Mouse (Mus musculus) layer of hippocampus, adult 8-10 months (tissue): Measurements from ENCODE around the gene Cdk14. TPM values are rescaled to one million over a fixed set of nuclear protein-coding genes. Genes with fewer than 3 reads are reported as not detected.
"Not testable (repeated sequence)": the region's sequence is repeated elsewhere in the genome, so short reads cannot be mapped to it uniquely, and the experiment has no call there.

Experiments used
- DNase-seq, 2 experiments: peaks; one replicate each; pipeline ENCODE4 v3.0.0; 2022; ENCODE audit warnings: low spot score in 2 of 2
- total RNA-seq, 4 experiments: library from RNA; stranded (reverse); gene quantifications; 2 replicates each; pipeline ENCODE4 v1.2.4; 2022

Cdk14 gene
- total RNA-seq, 4 experiments from 2014 or later: 243 to 267 (median 257) TPM

DNA sequence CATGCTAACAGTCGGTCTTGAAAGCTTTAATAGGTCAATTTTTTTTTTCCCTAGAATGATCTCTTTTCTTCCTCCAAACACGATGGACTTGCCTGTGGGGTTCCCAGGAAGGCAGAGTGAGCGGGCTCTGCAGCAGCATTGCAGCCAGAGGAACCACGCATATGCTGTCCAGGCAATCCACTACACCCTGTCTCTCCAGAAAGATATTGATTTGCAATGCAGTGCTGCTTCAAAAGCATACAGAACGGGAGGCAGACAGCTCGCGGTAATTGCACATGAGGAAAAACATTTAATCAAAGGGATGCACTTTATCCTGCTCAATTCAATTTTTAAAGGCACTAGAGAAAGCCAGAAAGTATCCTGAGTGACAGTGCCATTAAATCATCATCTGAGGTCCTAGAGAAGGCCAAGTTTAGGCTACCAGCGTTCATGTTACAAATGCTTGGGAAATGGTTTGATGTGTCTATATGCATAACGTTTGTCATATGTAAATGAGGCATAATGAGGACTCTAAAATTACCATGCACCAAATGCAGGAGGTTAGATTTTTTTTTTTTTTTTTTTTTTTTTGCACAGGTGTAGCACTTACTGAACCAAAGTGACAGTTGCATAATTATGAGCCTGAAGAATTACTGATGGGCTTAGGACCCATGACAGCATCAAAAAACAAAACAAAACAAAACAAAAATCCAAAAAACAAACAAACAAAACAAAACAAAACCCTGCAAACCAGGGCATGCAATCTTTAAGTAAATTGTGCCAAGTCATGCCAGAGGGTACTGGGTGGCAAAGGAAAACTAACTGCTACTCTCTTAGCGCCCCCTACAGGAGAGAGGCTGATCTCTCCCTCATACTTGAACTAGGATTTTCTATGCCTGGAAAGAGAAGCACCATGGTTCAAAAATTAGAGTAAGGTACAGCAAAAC is 154.0 kb downstream of the Cdk14 start:
- peak; percentile 75 to 89 for DNase-seq

DNA sequence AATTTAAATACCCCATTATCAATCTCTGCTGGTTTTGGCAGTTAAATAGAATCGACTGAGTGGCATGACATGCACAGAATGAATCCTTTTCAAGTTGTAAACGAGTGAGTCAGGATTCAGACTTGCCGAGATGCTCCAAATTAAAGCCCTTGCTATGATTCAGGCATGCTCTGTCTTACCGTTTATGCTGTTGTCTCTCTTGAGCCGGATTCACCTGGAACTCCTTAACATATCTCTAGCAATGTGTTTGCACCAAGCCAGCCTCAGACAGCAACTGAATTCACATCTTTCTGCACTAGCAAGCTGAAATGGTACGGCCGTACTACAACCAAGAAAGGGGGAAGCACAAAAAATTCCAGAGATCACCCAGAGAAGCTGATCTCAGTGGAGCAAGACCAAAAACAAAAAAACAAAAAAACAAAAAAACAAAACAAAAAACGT is 154.7 kb downstream of the Cdk14 start:
- peak; percentile 33 to 51 for DNase-seq

DNA sequence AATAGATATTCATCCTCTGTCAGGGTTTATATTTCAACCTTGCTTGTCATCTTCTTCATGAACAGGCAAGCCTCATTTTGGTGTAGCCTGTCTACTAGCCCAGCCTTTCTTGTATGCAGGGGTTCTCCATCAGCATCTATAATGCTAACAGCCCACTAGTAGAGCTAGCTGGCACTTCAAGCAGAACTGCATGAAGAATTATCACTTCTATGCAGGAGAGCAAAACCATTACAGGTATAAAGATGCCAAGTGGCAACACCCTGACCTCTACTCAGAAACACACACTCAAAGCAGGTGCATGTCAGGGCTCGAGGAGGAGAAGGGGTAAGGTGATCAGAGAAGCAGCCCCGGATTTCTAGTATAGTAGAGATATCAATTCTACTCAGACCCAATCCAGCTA is 155.4 kb downstream of the Cdk14 start:
- DNase-seq: peak in 1 of 2 experiments; percentile 18

DNA sequence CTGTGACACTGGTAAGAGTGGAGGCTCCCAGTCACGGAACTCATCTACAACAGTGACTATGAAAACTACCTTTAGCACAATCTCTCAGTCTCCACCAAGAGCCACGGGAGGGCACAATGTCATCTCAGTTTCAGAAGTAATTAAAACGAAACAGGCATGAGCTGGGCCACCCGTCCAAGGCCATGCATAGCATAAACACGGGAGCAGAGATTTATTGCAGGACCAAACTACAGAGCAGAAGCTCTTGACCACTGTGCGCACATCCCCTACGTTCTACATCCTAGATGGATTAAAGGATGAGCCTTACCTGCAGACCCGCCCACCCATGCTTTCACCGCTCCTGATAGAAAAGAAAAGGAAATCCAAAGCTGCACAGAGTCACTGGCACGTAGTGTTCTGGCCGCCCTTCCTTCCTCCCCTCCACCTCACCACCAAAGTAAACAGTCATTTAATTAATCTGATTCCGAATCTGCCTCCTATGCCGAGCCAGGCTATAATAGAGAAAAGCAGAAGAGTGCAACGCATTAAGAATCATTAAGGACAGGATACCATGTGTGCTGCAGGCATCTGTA is 158.3 kb downstream of the Cdk14 start:
- no peak for DNase-seq

DNA sequence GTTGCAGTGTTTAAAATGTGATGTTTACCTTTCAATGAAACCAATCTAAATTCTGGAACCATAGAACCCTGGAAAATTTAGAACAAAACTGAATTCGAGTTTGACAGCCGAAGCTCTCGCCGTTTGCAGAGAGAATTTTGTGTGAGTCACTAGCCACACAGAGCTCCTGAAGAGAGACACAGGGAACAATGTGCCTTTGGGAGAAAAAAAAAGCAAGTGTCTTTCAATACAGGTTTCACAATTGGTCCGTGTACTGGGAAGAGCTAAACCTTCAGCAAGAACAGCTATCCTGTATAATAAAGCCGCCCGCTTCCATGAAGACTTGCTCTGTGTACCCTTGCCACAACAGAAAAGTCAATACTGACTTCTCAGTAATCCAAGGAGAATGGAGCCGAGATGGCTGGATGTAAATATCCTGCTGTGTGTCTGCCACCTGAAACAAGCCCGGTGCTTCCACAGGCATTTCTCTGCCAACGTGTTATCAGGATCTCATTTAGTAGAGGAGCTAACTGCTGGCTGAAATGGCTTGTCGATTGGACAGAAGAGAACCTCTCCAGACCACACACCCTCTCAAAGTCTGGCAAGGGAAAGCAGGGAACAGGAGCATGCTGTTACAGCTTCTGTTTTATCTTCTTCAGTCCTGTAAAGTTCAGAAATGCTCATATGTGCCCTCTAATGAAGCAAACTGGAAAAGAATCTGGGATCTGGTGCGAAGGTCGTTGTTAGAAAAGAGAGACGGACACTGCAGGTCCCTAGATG is 159.0 kb downstream of the Cdk14 start:
- no peak for DNase-seq

DNA sequence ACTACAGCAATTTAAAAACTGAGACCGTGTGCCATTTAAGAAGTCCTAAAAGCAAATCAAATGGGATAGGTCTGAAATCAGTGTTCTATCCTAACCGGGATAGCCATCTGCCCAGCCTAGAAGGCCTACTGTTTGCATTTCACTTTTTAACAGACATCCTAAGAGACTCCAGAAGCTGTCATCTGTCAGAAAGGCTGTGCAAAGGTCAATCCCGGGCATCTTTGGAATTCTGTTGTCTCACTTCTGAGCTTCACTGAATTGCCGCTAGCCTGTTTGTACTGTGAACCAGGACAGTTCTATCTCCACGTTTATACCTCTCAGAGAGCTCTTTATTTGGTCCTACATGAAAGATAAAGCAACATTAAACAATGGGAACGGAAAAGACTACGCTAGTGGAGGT is 159.8 kb downstream of the Cdk14 start:
- DNase-seq: no peak

DNA sequence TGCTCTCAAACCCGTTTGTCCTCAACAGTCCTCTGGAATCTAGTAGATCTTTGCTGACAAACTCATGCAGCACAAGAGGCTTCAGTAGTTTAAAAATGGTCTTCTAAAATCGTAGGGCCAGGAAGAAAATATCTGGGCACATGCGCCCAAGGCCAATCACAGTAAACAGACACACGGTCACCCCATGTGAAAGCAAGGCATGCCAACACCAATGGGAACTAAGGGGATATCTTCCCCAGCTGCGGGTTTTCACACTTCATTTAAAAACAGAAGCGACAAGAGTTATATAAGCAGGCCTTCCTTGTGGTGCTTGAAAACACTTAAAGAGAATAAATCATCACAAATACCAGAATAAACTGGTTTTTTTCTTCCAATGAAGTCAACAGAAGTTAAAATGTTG is 165.7 kb downstream of the Cdk14 start:
- DNase-seq: no peak

DNA sequence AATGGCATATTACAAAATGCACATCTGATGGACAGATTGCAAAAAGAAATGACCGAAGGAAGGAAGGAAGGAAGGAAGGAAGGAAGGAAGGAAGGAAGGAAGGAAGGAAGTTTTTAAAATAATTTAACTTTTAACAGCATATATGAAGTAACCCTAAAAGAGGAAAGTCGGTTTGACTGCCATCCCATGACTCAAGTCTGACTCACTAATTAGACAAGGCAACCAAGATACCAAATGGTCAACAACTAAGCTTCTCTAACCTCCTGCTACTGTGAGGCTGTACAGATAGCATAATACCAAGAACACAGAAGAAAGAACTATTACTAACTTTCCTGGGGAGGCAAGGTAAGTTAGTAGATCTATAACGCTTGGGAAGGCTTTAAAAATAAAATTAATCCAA is 166.9 kb downstream of the Cdk14 start:
- DNase-seq: no peak

DNA sequence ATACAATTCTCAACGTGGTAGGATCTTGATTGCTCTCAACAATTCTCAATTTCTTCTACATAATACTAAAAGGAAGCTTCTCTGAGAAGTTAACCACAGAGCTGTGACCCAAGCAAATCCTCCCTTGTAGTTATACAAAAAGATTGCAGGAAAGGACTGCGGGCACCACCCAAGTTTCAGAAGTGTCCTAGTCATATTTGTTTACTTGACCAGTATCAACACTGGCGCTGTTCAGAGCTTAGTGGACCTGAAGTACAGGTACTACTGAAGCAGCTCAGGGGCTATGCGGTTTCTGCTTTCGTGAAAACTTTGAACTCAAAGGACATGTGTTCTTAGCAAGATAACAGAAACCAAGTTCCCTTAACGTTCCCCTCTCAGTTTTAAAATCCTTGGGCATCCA is 172.4 kb downstream of the Cdk14 start:
- no peak for DNase-seq

DNA sequence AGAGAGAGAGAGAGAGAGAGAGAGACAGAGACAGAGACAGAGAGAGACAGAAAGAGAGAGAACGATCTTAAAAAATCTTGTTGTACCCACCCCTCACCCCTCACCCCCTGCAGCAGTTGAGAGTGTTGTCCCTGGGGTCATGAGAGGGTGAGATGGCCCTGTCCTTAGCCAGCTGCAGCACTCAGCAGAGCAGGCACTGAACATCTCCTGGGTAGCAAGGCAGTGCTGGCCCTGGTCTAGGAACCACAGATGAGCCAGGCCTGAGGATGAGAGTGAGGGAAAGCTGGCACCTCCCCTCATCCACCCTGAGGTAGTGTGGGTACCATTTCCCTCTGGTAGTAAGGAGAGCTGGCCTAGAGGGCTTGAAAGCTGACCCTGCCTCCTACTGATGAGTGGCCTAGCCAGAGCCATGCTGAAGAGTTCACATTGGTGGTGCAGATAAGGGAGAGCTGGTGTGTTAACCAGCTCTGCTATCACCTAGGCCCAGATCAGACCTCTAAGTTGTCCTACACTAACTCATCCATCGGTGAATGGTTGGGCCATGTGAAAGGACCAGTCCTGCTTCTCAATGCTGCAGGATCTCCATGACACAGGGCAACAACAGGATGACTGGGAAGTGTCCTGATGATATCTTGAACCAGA is 173.5 kb downstream of the Cdk14 start:
- no peak for DNase-seq

DNA sequence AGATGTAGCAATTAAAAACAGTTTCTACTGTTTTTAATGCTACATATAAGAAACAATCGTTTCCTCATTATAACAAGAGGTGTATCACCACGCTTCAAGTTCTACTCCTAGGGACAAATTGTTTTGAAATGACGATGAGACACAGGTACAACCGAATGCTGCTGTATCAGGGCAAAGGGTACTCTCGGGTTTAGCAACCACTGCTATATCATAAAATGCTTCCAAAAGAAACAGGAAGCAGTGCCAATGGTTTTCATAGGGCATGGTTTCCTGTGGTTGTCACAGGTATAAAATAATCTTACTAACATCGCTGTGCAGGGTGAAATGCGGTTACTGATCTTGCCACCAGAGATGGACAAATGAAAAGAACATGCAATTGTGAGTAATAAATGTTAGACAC is 174.9 kb downstream of the Cdk14 start:
- no peak for DNase-seq

DNA sequence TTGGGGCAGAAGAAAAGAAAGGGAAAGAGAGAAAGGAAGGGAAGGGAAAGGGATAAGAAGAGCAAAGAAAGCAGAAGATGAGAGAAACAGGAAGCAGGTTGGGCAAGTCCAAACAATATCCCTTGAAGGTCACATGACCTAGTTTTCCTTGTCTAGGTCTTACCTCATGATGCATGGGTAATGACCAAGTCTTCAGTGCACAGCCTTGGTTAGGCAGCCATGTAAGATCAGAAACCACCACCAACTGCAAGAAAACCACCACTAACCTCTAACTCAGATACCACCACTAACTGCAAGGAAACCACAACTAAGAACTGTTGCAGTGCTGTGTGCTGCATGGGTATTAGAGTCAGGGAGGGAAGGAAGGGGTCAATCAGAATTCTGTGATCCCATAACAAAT is 176.5 kb downstream of the Cdk14 start:
- no peak for DNase-seq

DNA sequence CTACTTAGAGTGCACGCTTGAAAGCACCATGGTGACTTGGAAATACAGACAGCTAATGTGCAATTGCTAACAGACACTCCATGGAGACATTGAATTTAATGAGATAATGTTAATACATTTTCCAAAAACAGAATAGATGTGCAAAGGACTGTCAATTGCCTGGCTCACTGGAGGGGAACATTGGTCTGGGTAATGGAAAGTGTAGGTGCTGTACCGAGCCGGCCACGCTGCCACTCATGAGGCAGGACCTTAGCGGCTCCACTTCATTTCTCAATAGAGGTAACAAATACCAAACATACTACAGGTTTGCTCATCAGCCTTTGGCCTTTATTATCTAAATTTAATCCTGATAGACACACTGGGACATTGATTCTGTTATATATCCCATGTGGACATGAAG is 177.4 kb downstream of the Cdk14 start:
- DNase-seq: no peak

DNA sequence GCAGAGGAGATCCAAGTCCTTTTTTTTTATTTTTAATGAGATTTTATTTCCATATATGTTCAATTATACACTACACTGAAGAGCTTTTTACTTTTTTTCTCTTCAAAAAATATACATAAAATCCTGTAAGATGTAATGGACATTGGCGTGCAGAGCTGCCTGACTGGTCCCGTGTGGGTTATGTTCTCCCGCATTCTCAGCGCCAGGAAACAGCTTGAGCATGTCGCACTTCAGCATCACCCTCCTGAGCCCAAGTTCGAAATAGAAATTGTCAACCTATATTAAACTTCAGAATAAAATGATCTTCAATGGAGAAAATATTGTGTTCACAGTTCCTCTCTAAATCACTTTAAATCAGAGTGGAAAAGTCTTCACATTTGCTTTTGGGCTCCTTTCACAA is 179.0 kb downstream of the Cdk14 start:
- no peak for DNase-seq

DNA sequence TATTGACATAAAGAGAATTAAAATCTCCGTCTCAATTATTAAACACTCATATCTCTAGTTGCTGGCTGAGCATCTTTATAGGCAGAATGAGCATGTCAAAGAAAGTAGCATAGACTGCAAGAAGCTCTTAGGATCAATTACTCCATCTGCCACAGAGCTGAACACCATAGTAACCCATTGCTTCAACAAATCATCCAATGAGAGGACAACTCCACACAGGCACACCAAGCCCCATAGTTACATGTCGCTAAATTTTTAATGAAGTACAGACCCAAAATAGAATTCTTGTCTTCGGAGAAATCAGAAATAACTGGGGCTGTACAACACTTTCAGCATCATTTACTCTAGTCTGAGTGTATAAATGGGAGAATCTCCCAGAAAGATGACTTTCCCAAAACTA is 180.0 kb downstream of the Cdk14 start:
- no peak for DNase-seq

DNA sequence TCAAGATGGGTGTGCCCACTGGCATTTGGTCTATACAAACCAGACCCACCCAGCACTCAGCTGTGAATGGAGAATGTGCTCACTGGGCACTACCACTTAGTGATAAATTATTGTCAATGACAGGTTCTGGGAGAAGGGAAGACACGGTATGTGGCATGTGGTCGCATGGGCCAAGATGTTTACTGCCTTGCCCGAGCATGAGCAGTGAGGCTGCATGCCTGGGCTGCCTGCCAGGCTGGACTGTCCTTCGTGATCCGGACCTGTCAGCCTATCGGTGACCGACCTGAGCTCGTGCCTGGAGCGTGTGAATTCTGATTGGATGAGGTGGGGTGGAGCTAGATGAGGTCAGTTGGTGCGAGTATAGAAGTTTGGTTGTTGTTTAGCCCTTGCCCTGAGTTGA is 185.2 kb downstream of the Cdk14 start:
- not testable (repeated sequence) for DNase-seq

DNA sequence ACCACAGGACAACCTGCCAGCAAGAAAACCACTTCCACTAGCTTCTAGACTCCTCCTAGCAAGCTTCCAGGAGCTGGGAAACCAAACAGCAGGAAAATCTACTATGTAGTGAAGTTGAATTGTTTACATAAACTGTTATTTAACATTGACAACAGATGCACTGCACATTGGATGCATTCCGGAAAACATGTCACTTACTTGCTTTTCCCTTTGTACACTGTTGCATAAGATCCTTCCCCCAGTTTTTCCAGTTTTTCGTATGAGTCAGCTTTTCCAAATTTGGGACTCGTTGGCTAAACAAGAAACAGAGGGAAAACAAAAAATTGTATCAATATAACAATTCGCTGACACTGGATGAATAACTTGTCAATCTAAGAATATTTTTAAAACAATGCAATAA is 193.1 kb downstream of the Cdk14 start:
- no peak for DNase-seq

DNA sequence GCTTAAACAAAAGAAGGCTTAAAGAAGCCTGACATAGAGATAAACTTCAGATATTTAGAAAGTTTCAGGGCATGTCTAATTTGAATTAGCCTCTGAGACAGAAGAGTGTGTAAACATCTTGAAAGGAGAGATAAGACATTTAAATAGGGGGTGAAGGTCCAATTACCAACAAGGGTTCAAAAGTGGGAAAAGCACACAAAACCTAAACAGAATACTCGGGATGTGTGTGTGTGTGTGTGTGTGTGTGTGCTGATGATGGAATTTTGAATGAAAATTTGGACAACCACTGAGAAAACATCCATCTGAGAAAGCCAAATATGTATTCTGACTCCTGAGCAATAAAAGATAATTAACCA is 208.4 kb downstream of the Cdk14 start:
- DNase-seq: no peak

DNA sequence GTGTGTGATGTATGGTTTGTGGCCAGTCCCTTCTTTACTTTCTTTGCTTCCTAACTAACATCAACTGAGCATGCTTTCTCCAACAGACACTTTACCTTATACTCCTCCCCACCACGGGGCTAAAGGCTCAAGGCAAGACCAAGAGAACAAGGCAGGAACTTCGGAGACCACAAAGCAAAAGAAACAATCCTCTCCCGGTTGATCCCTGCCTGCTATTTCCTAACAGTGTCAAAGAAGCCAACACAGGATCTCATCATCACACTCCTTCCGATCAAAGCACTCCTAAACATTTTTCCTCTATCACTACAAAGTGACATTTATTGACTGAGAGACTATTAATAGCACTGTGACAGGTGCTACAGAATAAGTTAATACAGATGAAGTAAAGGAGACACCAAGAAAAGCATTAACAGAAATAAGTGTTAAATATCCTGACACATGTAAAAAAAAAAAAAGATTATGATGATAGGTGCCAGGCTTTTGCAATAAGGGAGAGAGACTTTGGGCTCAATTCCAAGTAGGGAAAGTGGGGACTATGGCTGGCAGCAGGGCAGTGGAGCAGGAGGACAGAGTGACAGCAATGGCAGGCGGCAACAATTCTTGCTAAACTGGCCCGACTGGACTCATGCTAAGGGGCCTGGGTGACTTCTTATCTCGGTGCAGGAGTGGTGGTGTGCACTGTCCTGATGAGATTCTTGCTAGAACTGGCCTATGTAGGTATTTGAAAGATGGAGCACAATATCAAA is 208.9 kb downstream of the Cdk14 start:
- DNase-seq: no peak

DNA sequence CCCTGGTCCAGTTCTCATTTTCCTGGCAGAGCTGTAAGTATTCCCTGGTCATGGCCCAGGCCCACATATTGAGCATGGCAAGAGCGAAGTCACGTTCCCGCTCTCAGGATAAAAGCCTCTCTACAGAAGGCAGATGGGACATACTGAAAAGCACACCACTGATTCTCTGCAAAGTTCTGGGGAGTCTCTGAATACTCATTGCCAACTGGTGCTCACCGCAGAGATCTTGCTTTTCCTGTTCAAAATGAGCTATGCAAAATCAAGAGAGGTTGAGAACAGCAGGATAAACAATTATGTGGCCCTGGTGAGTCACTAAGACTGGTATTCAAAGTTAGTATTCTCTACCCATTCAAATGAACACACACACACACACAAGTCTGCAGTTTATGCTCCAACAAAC is 212.1 kb downstream of the Cdk14 start:
- DNase-seq: peak in 1 of 2 experiments; percentile 22

DNA sequence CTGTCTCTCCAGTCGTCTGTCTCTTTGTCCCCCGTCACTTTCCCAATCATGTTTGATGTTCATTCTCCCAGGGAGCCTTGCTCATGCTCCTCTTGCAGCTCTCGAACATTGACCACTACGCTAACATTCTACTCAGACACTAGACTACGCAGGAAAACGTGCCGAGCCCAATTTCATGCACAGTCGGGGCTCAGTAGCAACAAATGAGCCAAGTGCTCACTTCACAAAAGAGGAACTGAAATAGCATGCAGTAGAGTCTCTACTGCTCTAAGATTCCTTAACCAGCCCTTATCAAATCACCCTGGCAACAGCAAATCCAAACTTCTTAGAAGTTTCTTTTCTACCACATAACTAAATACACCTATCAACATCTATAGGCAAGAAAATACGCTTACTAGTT is 214.1 kb downstream of the Cdk14 start:
- DNase-seq: no peak
